Mouse (Mus musculus): ENCODE data around the gene Vps26c.
"Not testable (repeated sequence)": the region's sequence is repeated elsewhere in the genome, so short reads cannot be mapped to it uniquely, and the experiment has no call there.

Vps26c gene

GRCm38 (mm10) chr16:94489326-94489725, 37.3 kb downstream of the Vps26c start:
- no peak for DNase-seq (ENCODE audit: low spot score in 2 of 2)

GRCm38 (mm10) chr16:94487341-94487740, 39.3 kb downstream of the Vps26c start:
- DNase-seq (ENCODE audit: low spot score in 2 of 2): no peak

- no peak for DNase-seq (ENCODE audit: low spot score in 2 of 2)
Measured at GRCm38 (mm10) chr16:94484752-94485535, 41.7 kb downstream of the Vps26c start.

- no peak for DNase-seq (ENCODE audit: low spot score in 2 of 2)
Measured at GRCm38 (mm10) chr16:94473086-94473822, 53.4 kb downstream of the Vps26c start.

GRCm38 (mm10) chr16:94472515-94472951, 54.1 kb downstream of the Vps26c start:
- DNase-seq (ENCODE audit: low spot score in 2 of 2): peak in 1 of 2 experiments; percentile 38

- no peak for DNase-seq (ENCODE audit: low spot score in 2 of 2)
Measured at GRCm38 (mm10) chr16:94468391-94468790, 58.2 kb downstream of the Vps26c start.

GRCm38 (mm10) chr16:94467337-94468055, 59.1 kb downstream of the Vps26c start:
- DNase-seq (ENCODE audit: low spot score in 2 of 2): no peak

GRCm38 (mm10) chr16:94466317-94466716, 60.3 kb downstream of the Vps26c start:
- not testable (repeated sequence) for DNase-seq (ENCODE audit: low spot score in 2 of 2)

- DNase-seq (ENCODE audit: low spot score in 2 of 2): no peak
Measured at GRCm38 (mm10) chr16:94465900-94466299, 60.7 kb downstream of the Vps26c start.

GRCm38 (mm10) chr16:94464067-94464466, 62.6 kb downstream of the Vps26c start:
- no peak for DNase-seq (ENCODE audit: low spot score in 2 of 2)

- DNase-seq (ENCODE audit: low spot score in 2 of 2): no peak
Measured at GRCm38 (mm10) chr16:94454146-94454545, 72.5 kb downstream of the Vps26c start.

- no peak for DNase-seq (ENCODE audit: low spot score in 2 of 2)
Measured at GRCm38 (mm10) chr16:94452768-94453167, 73.9 kb downstream of the Vps26c start.

GRCm38 (mm10) chr16:94451545-94452488, 74.8 kb downstream of the Vps26c start:
- no peak for DNase-seq (ENCODE audit: low spot score in 2 of 2)

GRCm38 (mm10) chr16:94449632-94450031, 77.0 kb downstream of the Vps26c start:
- no peak for DNase-seq (ENCODE audit: low spot score in 2 of 2)

GRCm38 (mm10) chr16:94449151-94449550, 77.5 kb downstream of the Vps26c start:
- DNase-seq (ENCODE audit: low spot score in 2 of 2): no peak
